27 mouse cellular contexts compared by ENCODE assay signal in the genomic region with DNA sequence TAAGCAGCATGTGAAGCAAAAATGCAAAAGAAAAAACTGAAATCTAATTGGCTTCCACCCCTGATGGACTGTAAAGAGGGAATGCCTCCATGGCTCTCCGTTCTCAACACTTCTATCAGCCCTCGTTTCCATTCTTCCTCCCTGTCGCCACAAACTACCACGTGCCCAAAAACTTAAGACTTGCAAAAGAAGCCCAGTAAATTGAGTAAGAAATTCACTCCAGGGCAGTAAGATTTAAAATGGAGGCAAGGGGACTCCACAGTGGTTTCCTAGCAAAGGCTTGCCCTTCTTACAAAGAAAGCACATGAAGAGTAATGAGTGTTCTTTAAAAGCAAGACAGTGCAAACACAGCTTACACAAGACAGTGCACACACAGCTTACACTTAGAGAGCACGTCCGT.
DNase-seq lines count a peak whose midpoint lies in the region; ATAC-seq and TF ChIP-seq lines count a peak whose summit lies in the region.
"Had no signal": no experiment of that assay in that cellular context is flagged by ENCODE, and none has a peak within 500 bp of the region (broad histone marks: within the 10 kb centered on the region; RNA-seq: fewer than 3 reads in every experiment).

No protein-coding gene starts in this region.

- no peaks in the 10 kb centered on the region for H3K36me3 ChIP-seq in heart, embryonic 11.5 days (ENCODE audit: control insufficient read depth, insufficient read depth, low read length)
- H3K36me3 ChIP-seq in megakaryocyte, embryonic 14.5 days (replicated peaks; ENCODE audit: low read length) = no peaks in the 10 kb centered on the region
- H3K36me3 ChIP-seq in lung, postnatal 0 days (ENCODE audit: insufficient read depth, low read length) = no peaks in the 10 kb centered on the region
- H3K36me3 ChIP-seq in hindbrain, embryonic 13.5 days = no peaks in the 10 kb centered on the region
- H3K36me3 ChIP-seq: embryonic facial prominence, embryonic 13.5 days; embryonic facial prominence, embryonic 15.5 days; forebrain, embryonic 10.5 days; forebrain, embryonic 12.5 days; forebrain, embryonic 15.5 days had no signal

- ATAC-seq in heart, embryonic 11.5 days (replicated peaks; ENCODE audit: insufficient number of reproducible peaks, low FRiP score, low TSS enrichment) = no peak
- ATAC-seq in granulocyte monocyte progenitor cell, adult 5-6 weeks (replicated peaks; ENCODE audit: poor library complexity, severe bottlenecking) = peak; percentile 71
- no peak for ATAC-seq in lung, postnatal 0 days
- no peak for ATAC-seq in hindbrain, embryonic 13.5 days (ENCODE audit: low FRiP score)
- ATAC-seq: activated CD4-positive, CD25-positive, alpha-beta regulatory T cell, adult 4 months; forebrain, embryonic 15.5 days; Patski had no signal

- no peak overlapping the region for H3K9ac ChIP-seq in heart, embryonic 11.5 days (ENCODE audit: low read depth, low read length)
- H3K9ac ChIP-seq in lung, postnatal 0 days (replicated peaks; ENCODE audit: low read depth) = no peak overlapping the region
- no peak overlapping the region for H3K9ac ChIP-seq in hindbrain, embryonic 13.5 days
- H3K9ac ChIP-seq: embryonic facial prominence, embryonic 13.5 days; embryonic facial prominence, embryonic 15.5 days; forebrain, embryonic 12.5 days; forebrain, embryonic 15.5 days had no signal

- H3K4me2 ChIP-seq in heart, embryonic 11.5 days = no peak overlapping the region
- no peak overlapping the region for H3K4me2 ChIP-seq in lung, postnatal 0 days (replicated peaks; ENCODE audit: low read depth, low read length)
- no peak overlapping the region for H3K4me2 ChIP-seq in hindbrain, embryonic 13.5 days
- H3K4me2 ChIP-seq: embryonic facial prominence, embryonic 13.5 days; embryonic facial prominence, embryonic 15.5 days; forebrain, embryonic 12.5 days; forebrain, embryonic 15.5 days had no signal

- no peaks in the 10 kb centered on the region for H3K27me3 ChIP-seq in heart, embryonic 11.5 days (ENCODE audit: control insufficient read depth, insufficient read depth, low read length)
- H3K27me3 ChIP-seq in megakaryocyte, embryonic 14.5 days (replicated peaks) = no peaks in the 10 kb centered on the region
- no peaks in the 10 kb centered on the region for H3K27me3 ChIP-seq in lung, postnatal 0 days (replicated peaks; ENCODE audit: insufficient read depth, low read length)
- no peaks in the 10 kb centered on the region for H3K27me3 ChIP-seq in hindbrain, embryonic 13.5 days
- H3K27me3 ChIP-seq: CH12.LX; embryonic facial prominence, embryonic 13.5 days; embryonic facial prominence, embryonic 15.5 days; forebrain, embryonic 12.5 days; forebrain, embryonic 15.5 days; Patski had no signal

- H3K4me3 ChIP-seq in heart, embryonic 11.5 days (ENCODE audit: low read depth, low read length) = no peak overlapping the region
- peak overlapping the region; percentile 65 for H3K4me3 ChIP-seq in megakaryocyte, embryonic 14.5 days (replicated peaks)
- H3K4me3 ChIP-seq in lung, postnatal 0 days (ENCODE audit: low read depth, low read length) = no peak overlapping the region
- no peak overlapping the region for H3K4me3 ChIP-seq in hindbrain, embryonic 13.5 days
- H3K4me3 ChIP-seq: embryonic facial prominence, embryonic 13.5 days; embryonic facial prominence, embryonic 15.5 days; erythroblast, embryonic 14.5 days; forebrain, embryonic 10.5 days; forebrain, embryonic 12.5 days; forebrain, embryonic 15.5 days had no signal

- no peak for TF ChIP-seq EP300 in lung, postnatal 0 days (IDR thresholded peaks at IDR 0.05)

- TF ChIP-seq CTCF in lung, postnatal 0 days (IDR thresholded peaks at IDR 0.05) = no peak

- peaks cover 2% of the 10 kb centered on the region; the same call in 1 of the 2 replicates for H3K4me1 ChIP-seq in heart, embryonic 11.5 days (ENCODE audit: control insufficient read depth, insufficient read depth, low read length)
- peaks cover 29% of the 10 kb centered on the region for H3K4me1 ChIP-seq in megakaryocyte, embryonic 14.5 days
- H3K4me1 ChIP-seq in lung, postnatal 0 days (ENCODE audit: insufficient read depth, low read depth, low read length) = no peaks in the 10 kb centered on the region
- 0 out of 2 replicates have a peak, but pooled peaks cover 3% of the 10 kb centered on the region for H3K4me1 ChIP-seq in hindbrain, embryonic 13.5 days (replicated peaks)
- H3K4me1 ChIP-seq: embryonic facial prominence, embryonic 15.5 days; forebrain, embryonic 10.5 days; forebrain, embryonic 15.5 days had no signal

- 72% methylated on average over 6 of the region's 6 CpGs for WGBS in heart, embryonic 11.5 days (ENCODE audit: insufficient replicate concordance)
- WGBS in lung, postnatal 0 days = 58% methylated on average over 6 of the region's 6 CpGs
- 73% methylated on average over 6 of the region's 6 CpGs for WGBS in hindbrain, embryonic 13.5 days

- peak; percentile 75 for DNase-seq in heart, adult 11 months
- DNase-seq in 416B (ENCODE audit: low read depth) = peak; percentile 57
- DNase-seq in cerebellum, postnatal 25 days = no peak
- DNase-seq in lung, postnatal 0 days (ENCODE audit: low spot score) = no peak
- DNase-seq: adrenal gland, adult 8-10 months; adrenal gland, postnatal 14 days; adrenal gland, postnatal 36 days; cerebellum, adult 11-12 months; cerebellum, adult 2 months; cerebellum, adult 9-10 months; cerebellum, postnatal 10 days; cerebellum, postnatal 36 days; embryo, embryonic 11 days had no signal

- H3K9me3 ChIP-seq in heart, embryonic 11.5 days (replicated peaks; ENCODE audit: control insufficient read depth, low read length) = no peaks in the 10 kb centered on the region
- H3K9me3 ChIP-seq in megakaryocyte, embryonic 14.5 days = peaks cover 4% of the 10 kb centered on the region
- no peaks in the 10 kb centered on the region for H3K9me3 ChIP-seq in lung, postnatal 0 days (ENCODE audit: low read length)
- no peaks in the 10 kb centered on the region for H3K9me3 ChIP-seq in hindbrain, embryonic 13.5 days
- H3K9me3 ChIP-seq: embryonic facial prominence, embryonic 13.5 days; embryonic facial prominence, embryonic 15.5 days; forebrain, embryonic 12.5 days; forebrain, embryonic 15.5 days; G1E had no signal

- no peak overlapping the region for H3K27ac ChIP-seq in heart, embryonic 11.5 days (ENCODE audit: low read depth, low read length)
- H3K27ac ChIP-seq in lung, postnatal 0 days (ENCODE audit: low read length) = no peak overlapping the region
- H3K27ac ChIP-seq in hindbrain, embryonic 13.5 days = no peak overlapping the region
- H3K27ac ChIP-seq: embryonic facial prominence, embryonic 13.5 days; embryonic facial prominence, embryonic 15.5 days; forebrain, embryonic 10.5 days; forebrain, embryonic 12.5 days; forebrain, embryonic 15.5 days had no signal

Comparison
In these comparisons a context has a peak if more than half of its experiments do, and no peak if none do; other contexts are left out.
1. DNase-seq: peak in heart, adult 11 months (single experiment) and 416B (single experiment); none in cerebellum, postnatal 25 days (0 of 2) and lung, postnatal 0 days (single experiment).